Mouse (Mus musculus): ENCODE data around the gene Nap1l1.
"Not testable (repeated sequence)": the region's sequence is repeated elsewhere in the genome, so short reads cannot be mapped to it uniquely, and the experiment has no call there.

Nap1l1 gene
- long read RNA-seq, experiment 1, transcript Nap1l1-202 (15 exons, 1,350 nt) = minor isoform, 14 of 108 reads
- long read RNA-seq, experiment 1, transcript Nap1l1-205 (13 exons, 1,365 nt) = major isoform, 15 of 108 reads
- long read RNA-seq, experiment 1, transcript Nap1l1-201 (16 exons, 1,486 nt) = minor isoform, 12 of 108 reads
- long read RNA-seq, experiment 1, partial matches to known transcripts = 51 of 108 reads
- long read RNA-seq, experiment 1, other reads (novel, unspliced or antisense) = 15 of 108 reads
- long read RNA-seq, experiment 2, transcript Nap1l1-202 (15 exons, 1,350 nt) = major isoform, 5 of 74 reads
- long read RNA-seq, experiment 2, partial matches to known transcripts = 54 of 74 reads
- long read RNA-seq, experiment 2, other reads (novel, unspliced or antisense) = 8 of 74 reads

DNA sequence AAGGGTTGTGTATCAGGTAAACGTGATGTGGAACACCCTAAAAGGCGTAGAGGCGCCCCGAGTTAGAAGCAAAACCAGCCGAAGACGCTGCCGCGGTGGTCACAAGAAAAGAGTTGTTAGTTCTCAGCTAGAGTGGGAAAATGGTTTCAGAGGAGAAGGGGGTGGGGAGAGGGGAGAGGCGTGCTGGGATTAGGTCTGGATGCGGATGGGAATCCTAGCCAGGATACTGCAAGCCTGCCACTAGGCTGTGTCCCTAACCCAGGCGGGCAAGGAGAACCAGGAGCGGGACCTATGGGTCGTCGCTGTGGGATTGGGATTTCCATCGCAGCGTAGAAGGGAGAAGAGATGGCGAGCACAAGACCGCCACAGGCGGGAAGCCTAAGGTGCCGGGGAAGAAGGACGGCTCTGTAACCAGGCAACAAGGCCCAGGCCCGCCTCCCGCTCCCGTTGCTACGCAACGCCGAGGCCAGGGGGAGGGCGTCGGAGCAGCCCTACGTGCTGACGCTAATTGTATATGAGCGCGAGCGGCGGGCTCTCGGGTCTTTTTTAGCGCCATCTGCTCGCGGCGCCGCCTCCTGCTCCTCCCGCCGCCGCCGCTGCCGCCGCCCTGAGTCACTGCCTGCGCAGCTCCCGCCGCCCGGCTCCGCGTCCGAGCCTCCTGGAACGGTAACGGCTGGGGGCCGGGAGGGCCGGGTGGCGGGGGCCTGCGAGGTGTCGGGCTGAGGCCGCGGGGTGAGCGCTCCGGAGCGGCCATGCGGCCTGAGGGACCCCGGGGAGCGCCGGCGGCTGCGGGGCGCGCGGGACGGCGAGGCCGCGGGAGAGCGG, at the start of gene Nap1l1:
Nap1l1 (plus strand) TSS at position 538 of the 825 bp plus-strand sequence.
- intact Hi-C loops (cut with DNase I) = loop anchor here (5.0 to 10.0 kb wide), 2 partner anchors 46 to 178 kb away; partner anchors contain the start of gene Bbs10

DNA sequence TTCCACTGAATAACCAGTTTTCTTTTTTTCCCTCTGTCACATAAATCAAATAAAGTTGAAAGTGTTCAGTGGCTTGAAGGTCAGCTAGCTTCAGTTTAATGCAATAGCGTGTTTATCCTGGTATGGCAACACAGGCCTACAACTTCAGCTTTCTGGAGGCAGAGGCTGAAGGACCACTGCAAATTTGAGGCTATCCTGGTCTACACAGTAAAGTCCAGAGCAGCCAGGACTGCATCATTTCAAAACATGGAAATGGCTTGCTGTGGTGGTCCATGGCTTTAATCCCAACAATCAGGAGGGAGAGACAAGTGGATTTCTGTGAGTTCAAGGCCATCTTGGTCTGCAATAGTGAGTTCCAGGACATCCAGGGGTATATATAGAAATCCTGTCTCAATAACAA, 46.5 kb upstream of the Nap1l1 start:
- intact Hi-C loops (cut with DNase I) = loop anchor here (5.0 kb wide), 1 partner anchor 46 kb away; the partner anchor contains the start of gene Nap1l1

DNA sequence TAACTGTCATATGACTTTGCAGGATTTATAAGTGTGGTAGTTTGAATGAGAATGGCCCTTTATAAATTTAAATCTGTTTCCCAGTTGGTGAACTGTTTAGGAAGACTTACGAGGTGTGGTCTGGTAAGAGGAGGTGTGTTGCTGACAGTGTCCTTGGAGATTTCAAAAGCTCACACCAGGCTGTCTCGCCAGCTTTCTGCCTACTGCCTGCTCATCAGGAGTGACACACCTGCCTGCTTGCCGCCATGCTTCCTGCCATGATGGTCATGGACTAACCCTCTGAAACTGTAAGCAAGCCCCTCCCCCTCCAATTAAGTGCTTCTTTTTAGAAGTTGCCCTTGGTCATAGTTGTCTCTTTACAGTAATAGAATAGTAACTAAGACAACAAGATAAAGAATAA, 39.5 kb upstream of the Nap1l1 start:
- intact Hi-C loops (cut with DNase I) = no loop called here

DNA sequence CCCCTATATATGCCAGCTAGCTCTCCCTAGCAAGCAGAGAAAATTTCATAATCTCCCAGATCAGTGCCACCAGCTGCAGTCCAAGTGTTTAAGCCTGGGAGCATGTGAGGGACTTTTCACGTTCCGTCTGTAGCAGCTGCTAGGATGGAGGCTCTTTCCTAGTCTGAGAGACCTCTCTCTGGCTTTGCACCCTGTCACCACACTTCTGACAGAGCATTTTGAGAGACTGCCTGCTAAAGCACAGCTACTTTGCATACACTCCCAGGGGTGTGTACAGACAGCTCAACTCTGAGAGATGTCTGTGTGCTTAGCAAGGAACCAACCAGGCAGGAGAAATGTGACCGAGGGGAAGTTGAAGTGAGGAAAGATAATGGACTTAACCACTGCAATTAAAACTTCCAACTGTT, 32.0 kb upstream of the Nap1l1 start:
- intact Hi-C loops (cut with DNase I) = no loop called here

DNA sequence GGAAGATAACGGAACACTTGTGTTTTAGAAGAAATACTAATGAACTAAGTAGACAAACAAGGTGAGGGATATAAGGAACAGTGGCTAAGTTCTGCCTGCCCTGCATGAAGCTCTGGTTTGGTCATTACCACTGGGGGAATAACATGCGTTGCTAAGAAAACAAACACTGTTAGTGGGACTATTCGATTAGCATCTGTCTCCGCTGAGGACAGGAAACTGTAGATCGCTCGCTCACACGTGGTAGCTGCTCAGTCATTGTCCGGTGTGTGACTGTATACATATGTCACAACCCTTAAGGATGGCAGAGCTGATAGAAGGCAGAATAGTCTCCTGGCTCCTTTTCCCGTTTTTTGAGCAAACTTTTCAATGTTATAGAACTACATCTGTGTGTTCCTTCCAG, 28.8 kb upstream of the Nap1l1 start:
- intact Hi-C loops (cut with DNase I) = no loop called here

DNA sequence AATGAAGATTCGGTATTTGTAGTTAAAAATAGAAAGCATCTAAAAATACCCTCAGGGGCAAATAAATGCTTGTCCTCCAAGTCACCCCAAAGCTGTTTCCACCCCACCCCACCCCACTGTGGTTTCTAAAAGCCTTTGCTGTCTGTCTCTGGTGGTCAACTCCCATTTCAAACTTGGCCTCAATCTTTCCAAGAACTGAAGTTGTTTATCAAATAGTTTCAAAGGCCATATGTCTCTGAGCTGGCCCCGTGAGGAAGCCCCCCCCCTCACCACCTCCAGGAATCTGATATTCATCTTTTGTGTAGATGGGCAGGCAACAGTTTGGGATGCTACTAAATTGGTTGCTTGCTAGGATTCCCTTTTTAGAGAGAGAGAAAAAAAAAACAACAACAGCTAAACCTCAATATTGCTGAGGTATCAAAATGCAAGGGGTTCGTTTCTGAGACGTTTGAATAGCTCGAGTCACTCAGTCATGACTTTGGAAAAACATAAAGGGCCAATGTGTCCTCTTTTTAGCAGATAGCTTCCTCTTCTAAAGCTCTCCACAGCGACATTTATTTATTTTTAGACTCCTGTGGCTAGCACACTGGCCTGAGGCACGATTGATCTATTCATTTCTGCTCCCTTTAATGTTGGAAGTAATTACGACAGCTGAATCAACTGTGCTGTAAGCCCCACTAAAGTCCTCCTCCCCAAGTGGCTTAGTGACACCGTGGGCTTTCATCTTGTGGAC, 26.9 kb upstream of the Nap1l1 start:
- intact Hi-C loops (cut with DNase I) = no loop called here

DNA sequence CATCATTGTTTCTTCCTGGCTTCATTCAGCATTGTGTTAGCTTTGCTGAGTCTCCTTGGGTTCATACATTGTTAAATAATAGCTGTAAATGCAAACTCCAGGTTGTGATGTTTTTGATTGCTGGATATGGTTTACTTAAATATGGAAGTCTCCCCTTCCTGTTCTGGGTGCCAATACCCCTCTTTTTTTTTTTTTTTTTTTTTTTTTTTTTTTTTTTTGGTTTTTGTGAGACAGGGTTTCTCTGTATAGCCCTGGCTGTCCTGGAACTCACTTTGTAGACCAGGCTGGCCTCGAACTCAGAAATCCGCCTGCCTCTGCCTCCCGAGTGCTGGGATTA, 26.4 kb upstream of the Nap1l1 start:
- intact Hi-C loops (cut with DNase I) = not testable (repeated sequence)

DNA sequence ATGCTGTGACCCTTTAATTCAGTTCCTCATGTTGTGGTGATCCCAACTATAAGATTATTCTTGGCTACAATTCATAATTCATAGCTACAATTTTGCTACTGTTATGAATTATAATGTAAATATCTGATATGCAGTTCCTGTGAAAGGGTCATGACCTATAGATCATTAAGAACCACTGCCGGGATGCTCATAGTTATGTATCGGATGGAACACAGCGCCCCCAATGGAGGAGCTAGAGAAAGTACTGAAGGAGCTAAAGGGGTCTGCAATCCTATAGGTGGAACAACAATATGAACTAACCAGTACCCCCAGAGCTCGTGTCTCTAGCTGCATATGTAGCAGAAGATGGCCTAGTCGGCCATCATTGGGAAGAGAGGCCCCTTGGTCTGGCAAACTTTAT, 23.4 kb upstream of the Nap1l1 start:
- intact Hi-C loops (cut with DNase I) = not testable (repeated sequence)

DNA sequence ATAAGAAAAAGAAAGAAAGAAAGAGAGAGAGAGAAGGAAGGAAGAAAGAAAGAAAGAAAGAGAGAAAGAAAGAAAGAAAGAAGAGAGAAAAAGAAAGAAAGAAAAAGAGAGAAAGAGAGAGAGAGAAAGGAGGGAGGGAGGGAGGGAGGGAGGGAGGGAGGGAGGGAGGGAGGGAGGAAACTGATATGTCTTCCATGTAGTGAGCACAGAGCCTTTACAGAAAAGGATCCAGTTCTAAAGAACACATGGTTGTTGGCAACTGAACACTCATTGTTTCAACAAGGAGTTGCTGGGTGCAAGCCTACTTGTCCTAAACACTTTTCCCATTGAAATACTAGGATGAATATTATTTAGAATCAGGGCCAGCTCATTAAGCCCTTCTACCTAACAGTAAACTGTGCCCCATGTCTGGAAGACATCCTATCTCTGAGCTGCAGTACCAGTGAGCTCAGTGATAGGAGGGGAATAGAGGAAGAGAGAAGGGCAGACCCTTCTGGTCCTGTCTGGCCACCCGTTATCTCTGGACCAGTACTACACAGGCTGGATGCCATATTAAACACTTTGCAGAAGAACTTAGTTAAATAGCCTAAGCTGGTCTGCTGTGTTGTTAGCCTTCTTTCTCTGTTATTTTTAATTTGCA, 21.2 kb upstream of the Nap1l1 start:
- intact Hi-C loops (cut with DNase I) = no loop called here

DNA sequence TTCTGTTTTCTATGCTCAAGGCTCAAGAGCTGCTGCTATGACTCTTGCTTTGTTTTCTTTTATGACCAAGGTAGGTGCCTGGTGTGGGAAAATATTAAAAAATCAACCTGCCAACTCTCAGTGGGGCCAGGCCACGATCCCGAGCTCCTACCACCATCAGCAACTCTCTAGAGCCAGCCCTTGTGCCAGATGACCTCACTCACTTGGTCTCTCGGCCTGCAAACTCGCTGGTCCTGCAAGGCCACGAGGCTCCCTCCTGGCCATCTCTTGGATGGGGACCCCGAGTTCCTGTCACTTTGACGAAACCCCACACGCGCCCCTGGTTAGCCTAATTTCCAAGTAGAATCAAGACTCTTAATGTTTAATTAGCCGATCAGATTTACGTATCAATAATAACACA, 20.6 kb upstream of the Nap1l1 start:
- intact Hi-C loops (cut with DNase I) = no loop called here

DNA sequence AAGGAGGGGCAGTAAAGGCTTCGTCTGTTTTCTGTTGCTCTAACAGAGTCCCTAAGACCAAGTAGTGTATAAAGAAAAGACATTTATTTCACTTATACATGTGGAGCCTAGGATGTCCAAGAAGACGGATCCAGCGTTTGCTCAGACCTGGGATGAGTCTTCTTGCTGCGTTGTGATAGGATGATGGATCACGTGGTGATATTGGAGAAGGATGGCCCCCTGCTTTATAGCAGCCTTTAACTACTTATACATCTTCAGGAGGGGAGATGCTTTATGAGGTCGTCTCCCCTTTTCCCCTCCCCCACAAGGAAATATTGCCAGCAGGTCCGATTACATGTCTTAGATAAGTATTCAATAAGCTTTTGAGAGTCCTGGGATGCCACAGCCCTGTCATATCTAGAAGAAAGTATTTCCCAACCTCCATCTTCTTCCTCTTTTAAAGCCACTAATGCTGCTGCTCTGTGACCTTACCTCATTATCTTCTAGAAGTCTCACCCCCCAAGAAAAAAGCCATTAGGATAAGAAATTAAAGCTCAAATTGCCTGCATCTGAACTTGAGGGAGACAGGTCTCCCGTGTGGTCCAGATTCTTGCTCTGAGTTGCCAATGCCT, 18.2 kb upstream of the Nap1l1 start:
- intact Hi-C loops (cut with DNase I) = no loop called here

DNA sequence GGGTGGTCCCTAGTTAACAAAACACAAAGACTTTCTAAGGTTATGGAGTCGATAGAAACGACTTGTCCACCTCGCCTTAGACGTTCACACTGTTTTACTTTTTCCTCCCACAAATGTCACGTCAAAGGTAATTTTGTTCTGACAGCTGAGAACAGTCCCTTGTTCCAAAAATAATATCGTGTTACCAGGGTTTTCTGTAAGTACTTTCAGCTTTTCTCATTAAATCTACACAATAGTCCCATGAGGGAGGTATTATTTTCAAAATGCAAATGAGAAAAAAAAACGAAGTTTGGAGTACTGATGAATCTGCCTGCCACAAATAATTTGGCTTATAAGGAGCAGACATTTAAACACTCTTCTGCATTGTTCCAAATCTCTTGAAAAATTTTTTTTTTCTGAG, 14.9 kb upstream of the Nap1l1 start:
- intact Hi-C loops (cut with DNase I) = no loop called here

DNA sequence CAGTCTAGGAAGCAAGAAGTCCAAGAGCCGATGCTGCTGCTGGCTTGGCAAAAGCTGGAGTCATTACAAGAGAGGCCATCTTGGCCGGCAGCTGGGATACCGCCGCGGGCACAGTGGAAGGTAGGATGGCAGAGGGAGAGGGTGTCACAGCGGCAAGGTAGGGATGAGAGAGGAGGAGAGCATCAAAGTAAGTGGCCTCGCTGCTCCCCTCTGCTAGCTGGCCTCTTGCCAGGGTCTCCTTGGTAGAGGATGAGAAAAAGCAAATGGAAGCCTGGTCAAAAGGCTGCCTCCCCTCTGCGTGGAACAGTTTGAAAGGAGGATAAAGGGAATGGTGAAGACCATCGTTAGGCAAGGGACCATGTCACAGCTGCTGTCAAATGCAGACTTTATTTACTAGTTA, 14.0 kb upstream of the Nap1l1 start:
- intact Hi-C loops (cut with DNase I) = no loop called here

DNA sequence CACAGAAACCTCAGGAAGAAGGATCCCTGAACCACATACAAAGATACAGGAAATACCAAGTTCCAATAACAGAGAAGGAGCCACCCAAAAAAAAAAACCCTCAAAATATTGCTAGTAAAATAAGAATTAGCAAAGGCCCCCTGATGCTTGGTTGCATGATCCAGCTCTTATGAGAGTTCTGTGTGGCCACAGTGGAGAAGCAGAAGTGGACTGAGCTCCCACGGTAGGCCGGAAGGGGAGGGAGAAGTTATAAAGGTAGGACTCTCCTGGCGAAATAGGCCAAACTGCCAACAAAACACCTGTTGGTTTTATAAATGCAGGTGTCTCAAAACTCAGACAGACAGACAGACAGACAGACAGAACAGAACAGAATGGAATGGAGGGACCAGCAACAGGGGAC, 13.1 kb upstream of the Nap1l1 start:
- intact Hi-C loops (cut with DNase I) = no loop called here

DNA sequence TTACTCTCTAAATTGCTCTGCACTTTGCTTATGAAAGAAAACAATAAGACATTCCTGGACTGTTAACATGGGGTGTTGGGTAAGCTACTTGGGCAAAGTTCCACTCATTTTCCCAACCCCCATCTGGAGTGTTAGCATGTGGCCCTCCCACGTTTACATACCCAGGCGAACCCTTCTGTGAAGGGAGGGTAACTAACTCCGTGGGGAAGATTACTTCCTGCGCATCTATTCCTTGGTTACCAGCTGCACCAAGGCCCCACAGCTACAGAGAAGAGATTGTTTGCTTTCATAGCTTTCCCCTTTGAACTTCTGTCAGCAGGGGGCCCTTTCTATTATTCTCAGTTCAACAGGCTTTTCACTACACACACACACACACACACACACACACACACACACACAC, 12.6 kb upstream of the Nap1l1 start:
- intact Hi-C loops (cut with DNase I) = no loop called here

DNA sequence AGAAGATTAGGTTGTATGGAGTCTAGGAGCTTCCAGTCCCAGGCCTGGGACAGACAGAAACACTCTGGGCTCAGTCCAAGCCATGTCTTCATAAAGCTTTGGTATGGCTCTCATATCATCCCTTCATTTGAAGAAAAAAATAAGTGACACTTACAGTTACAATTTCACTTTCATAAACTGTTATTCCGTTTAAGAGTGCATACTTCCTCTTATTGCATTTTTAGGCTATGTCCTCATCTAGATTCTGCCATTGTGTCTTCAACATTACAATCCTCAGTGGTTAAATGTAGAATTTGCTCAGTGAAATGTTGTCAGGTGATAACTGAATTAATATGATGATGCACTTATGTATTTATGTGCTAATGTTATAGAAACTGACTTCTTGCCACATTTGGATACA, 8.2 kb upstream of the Nap1l1 start:
- intact Hi-C loops (cut with DNase I) = no loop called here

DNA sequence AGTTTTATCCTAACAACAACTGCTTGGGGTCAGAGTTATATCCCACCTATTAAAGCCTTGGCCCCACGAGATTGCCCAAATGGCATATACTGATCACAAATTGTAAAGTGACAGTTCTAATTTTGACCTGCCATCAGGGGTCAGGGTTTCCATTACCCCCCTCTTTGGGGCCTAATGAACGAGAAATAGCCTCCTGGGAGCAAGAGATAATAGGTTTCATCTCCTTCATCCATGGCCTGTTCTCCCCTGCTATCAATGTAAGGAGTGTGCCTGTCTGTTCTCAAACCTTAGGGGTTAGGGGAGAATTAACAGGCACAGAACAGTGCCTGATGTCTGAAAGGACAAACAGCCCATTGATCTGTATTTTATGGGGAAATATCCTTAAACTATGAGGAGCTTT, 7.6 kb upstream of the Nap1l1 start:
- intact Hi-C loops (cut with DNase I) = no loop called here

DNA sequence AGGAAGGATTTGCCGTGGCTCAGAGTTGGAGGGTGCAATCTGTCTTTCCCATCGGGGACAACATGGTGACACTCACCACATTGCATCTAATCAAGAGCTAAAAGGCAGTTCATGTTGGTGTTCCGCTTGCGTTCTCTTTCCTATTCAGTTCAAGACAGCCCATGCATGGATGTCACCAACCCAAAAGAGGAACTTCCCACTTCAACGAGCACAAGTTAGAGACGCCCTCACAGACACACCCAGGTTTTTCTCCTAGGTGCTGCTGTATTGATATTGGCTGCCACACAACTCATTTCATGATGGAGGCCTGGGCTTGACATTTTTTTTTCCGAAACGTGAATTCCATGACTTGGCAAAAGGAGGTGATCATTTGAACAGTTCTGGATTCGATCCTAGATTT, 1.9 kb upstream of the Nap1l1 start:
- intact Hi-C loops (cut with DNase I) = loop anchor here (5.0 to 10.0 kb wide), 2 partner anchors 44 to 176 kb away; partner anchors contain the start of gene Bbs10

DNA sequence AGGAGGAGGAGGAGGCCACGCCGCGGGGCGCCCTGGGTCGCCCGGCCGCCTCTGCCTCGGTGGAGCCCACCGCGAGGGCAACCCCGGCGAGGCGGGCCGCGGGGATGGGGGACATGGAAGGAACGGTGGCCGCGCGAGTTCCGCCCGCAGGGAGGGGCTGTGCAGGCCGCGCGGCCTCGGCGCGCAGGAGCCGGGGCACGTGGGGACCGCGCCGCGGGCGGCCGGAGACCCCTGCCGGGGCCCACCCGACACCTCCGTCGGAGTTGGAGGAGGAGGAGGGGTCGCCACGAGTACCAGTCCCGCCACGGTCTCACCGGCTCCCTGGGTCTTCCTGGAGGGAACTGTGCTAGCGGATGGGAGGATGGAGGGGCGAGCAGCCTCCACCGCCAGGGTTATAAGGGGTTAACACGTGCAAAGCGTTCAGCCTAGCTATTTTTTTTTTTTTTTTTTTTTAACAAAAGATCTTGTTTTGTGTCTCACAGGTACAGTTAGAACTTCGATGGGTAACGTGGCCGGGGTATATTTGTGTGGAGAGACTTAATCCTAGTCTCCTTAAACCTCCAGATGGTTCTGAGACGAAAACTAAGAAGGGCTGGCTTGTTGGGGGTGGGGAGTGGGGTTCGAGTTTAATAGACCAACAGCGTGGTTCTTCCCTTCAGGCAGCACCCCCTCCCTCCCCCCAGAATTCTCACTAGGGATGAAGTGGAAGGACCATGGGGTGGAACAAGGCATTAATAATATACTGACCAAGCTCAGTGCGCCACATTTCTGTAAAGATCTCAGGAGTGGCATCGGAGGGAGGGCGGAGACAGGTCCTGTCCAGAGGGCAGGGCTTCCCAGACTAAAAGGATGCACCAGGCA, 718 bp downstream of the Nap1l1 start:
- intact Hi-C loops (cut with DNase I) = loop anchor here (5.0 to 10.0 kb wide), 2 partner anchors 46 to 179 kb away; partner anchors contain the start of gene Bbs10

DNA sequence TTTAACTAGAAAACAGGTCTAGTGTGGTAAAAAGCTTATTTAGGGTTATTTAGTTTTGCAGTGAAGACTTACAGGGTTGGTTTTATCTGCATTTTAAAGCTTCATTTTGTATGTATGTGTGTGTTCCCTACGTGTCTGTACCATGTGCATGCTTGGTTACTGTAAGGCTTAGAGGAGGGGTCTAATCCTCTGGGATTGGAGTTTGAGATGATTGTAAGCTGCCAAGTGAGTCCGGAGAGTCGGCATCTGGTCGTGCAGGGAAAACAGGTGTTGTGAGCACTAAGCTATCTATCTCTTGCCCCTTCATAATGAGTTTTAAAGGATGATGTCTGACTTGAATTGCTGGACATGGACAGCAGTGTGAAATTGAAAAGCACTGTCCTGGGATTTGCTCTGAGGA, 3.3 kb downstream of the Nap1l1 start:
- intact Hi-C loops (cut with DNase I) = loop anchor here (10.0 kb wide), 1 partner anchor 182 kb away; the partner anchor contains the start of gene Bbs10
